Mouse (Mus musculus): ENCODE measurements around the gene Mfap4.

DNA sequence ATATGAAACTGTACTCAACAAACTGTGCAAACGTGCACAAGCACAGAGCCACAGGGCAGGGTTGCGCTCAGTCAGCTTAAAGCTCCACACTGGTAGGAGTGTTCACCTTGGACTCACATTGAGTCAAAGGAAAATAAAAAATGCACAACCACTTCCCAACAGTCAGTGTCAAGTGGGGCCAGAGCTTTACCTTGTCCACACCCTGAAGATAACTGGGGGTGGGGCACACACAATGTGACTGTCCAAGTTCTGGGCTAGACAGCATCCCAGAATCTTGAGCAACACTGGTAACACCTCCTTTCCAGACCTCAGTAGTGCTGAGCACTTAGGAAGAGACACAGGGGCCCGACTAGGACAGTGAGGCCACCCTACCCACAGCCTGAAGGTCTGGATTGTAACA lies 33.6 kb downstream of the Mfap4 start:
- no peak for TF ChIP-seq CTCF (IDR thresholded peaks at IDR 0.05; ENCODE audit: low read depth)
- no peak for TF ChIP-seq EP300 (optimal IDR thresholded peaks at IDR 0.05)

All from stomach, postnatal 0 days (tissue).